Mouse (Mus musculus) cerebellum, adult 2 months (tissue): ENCODE results near the gene Rps27. TPM values are rescaled to one million over a fixed set of nuclear protein-coding genes. Genes with fewer than 3 reads are reported as not detected.

ENCODE experiments used
- DNase-seq, 2 experiments: peaks; one replicate each; pipeline ENCODE4 v3.0.0; 2021
- H3K27ac ChIP-seq: fragments of 200-500 bp; 2 replicates; pipeline ENCODE4 v1.5.1; 2012; ENCODE audit warnings: low read length, control low read depth, inconsistent platforms; ENCODE audit not compliant: insufficient read depth
- H3K27me3 ChIP-seq: fragments of 200-500 bp; 2 replicates; pipeline ENCODE4 v1.6.1; 2012; ENCODE audit warnings: inconsistent platforms, mild to moderate bottlenecking, low read length, moderate library complexity; ENCODE audit not compliant: control insufficient read depth, insufficient read depth
- H3K4me1 ChIP-seq: fragments of 200-500 bp; 2 replicates; pipeline ENCODE4 v1.6.1; 2011; ENCODE audit warnings: low read length; ENCODE audit not compliant: control insufficient read depth, insufficient read depth
- H3K4me3 ChIP-seq: fragments of 200-500 bp; replicated peaks from 2 replicates; pipeline ENCODE3; 2011; ENCODE audit warnings: mild to moderate bottlenecking, low read depth, low read length, control low read depth; ENCODE audit not compliant: insufficient read depth
- CTCF ChIP-seq: fragments of 200-500 bp; IDR thresholded peaks from 2 replicates; pipeline ENCODE4 v1.5.1; 2011; ENCODE audit warnings: low read depth, mild to moderate bottlenecking, control low read depth, low read length, moderate library complexity, borderline replicate concordance; ENCODE audit not compliant: insufficient read depth
- POLR2A ChIP-seq: fragments of 200-500 bp; IDR thresholded peaks from 2 replicates; pipeline ENCODE4 v1.6.1; 2011; ENCODE audit warnings: low read length, control low read depth, borderline replicate concordance; ENCODE audit not compliant: insufficient read depth
- WGBS: fragments of 180-500 bp; shearing (Covaris S2); methylation state at CpG from one replicate; pipeline ENCODE4 v1.1.7; 2018; 5-methylcytosine and 5-hydroxymethylcytosine counted together
- polyA plus RNA-seq: library from polyadenylated mRNA; depleted of rRNA; stranded (reverse); fragments of >200 nt; gene quantifications from 2 replicates; pipeline ENCODE4 v1.2.3, GENCODE M21; 2012

The Rps27 gene
- polyA plus RNA-seq, 1 experiment = 1,060 TPM

GRCm38 (mm10) chr3:90250791-90251190, 37.3 kb upstream of the Rps27 start:
- Histone ChIP-seq H3K27ac (no peak overlapping the region), H3K4me3 (no peak overlapping the region), H3K4me1 (peaks cover 6% of the 10 kb centered on the region), H3K27me3 (no peaks in the 10 kb centered on the region)
- TF ChIP-seq POLR2A = no peak
- no peak for TF ChIP-seq CTCF
- no peak for DNase-seq
- WGBS = 89% methylated on average over 6 of the region's 6 CpGs

GRCm38 (mm10) chr3:90248746-90249100, 35.3 kb upstream of the Rps27 start:
- Histone ChIP-seq H3K27me3 (no peaks in the 10 kb centered on the region), H3K4me1 (peaks cover 5% of the 10 kb centered on the region), H3K27ac (peak overlapping the region; percentile 92; the same call in 1 of the 2 replicates), H3K4me3 (peak overlapping the region; percentile 96)
- DNase-seq = peak in 1 of 2 experiments; percentile 54
- whole genome bisulfite sequencing = 6% methylated on average over 10 of the region's 10 CpGs
- TF ChIP-seq CTCF = no peak
- no peak for TF ChIP-seq POLR2A

- Histone ChIP-seq H3K4me1 (peaks cover 5% of the 10 kb centered on the region), H3K4me3 (peak within 1 kb of the TSS; percentile 96), H3K27me3 (no peaks in the 10 kb centered on the region), H3K27ac (peak within 1 kb of the TSS; percentile 92)
- peak; percentile 92 to 94 for DNase-seq
- whole genome bisulfite sequencing = 1% methylated on average over 44 of the region's 44 CpGs
- TF ChIP-seq POLR2A = peak; percentile 49; the same call in 1 of the 2 replicates
- TF ChIP-seq CTCF = no peak
Measured at GRCm38 (mm10) chr3:90247960-90248745, 34.7 kb upstream of the Rps27 start, which contains the start of gene Slc39a1. TSS of gene Slc39a1 (plus strand) at chr3:90248172.

GRCm38 (mm10) chr3:90247630-90247959, 34.1 kb upstream of the Rps27 start:
- TF ChIP-seq POLR2A (no peak), CTCF (no peak)
- DNase-seq = no peak
- WGBS = 0% methylated on average over 3 of the region's 3 CpGs

GRCm38 (mm10) chr3:90245406-90245805, 32.0 kb upstream of the Rps27 start:
- WGBS = 80% methylated on average over 2 of the region's 2 CpGs
- Histone ChIP-seq H3K4me1 (no peaks in the 10 kb centered on the region), H3K27ac (no peak overlapping the region), H3K27me3 (no peaks in the 10 kb centered on the region), H3K4me3 (no peak overlapping the region)
- DNase-seq = no peak
- TF ChIP-seq CTCF = no peak
- no peak for TF ChIP-seq POLR2A

More at GRCm38 (mm10) chr3:90247630-90247959, 34.1 kb upstream of the Rps27 start:
- Histone ChIP-seq H3K27me3 (no peaks in the 10 kb centered on the region), H3K4me1 (peaks cover 5% of the 10 kb centered on the region), H3K4me3 (peak overlapping the region; percentile 53), H3K27ac (peak overlapping the region; percentile 55)

- TF ChIP-seq POLR2A (no peak), CTCF (no peak)
- Histone ChIP-seq H3K4me1 (no peaks in the 10 kb centered on the region), H3K4me3 (no peak within 1 kb of the TSS), H3K27me3 (no peaks in the 10 kb centered on the region), H3K27ac (no peak within 1 kb of the TSS)
- 24% methylated on average over 19 of the region's 19 CpGs for WGBS
- no peak for DNase-seq
Measured at GRCm38 (mm10) chr3:90242984-90243775, 29.7 kb upstream of the Rps27 start, which contains the start of gene Creb3l4. TSS of gene Creb3l4 (minus strand) at chr3:90243512.

- DNase-seq = no peak
- Histone ChIP-seq H3K4me3 (no peak overlapping the region), H3K27ac (no peak overlapping the region), H3K4me1 (no peaks in the 10 kb centered on the region), H3K27me3 (no peaks in the 10 kb centered on the region)
- TF ChIP-seq POLR2A (no peak), CTCF (no peak)
- 87% methylated on average over 10 of the region's 10 CpGs for WGBS
Measured at GRCm38 (mm10) chr3:90241669-90242358, 28.4 kb upstream of the Rps27 start.
